Mouse (Mus musculus) liver, adult 2 months (tissue): Measurements from ENCODE around the gene Pdzd2.

Experiments used
- CTCF ChIP-seq: fragments of 200-500 bp; IDR thresholded peaks from 2 replicates; pipeline ENCODE4 v1.5.1; 2011; ENCODE audit warnings: low read depth, low read length, control low read depth
- POLR2A ChIP-seq: fragments of 200-500 bp; IDR thresholded peaks from 2 replicates; pipeline ENCODE4 v1.6.1; 2011; ENCODE audit warnings: low read length, control low read depth; ENCODE audit not compliant: insufficient read depth; ENCODE audit errors: extremely low read depth

DNA sequence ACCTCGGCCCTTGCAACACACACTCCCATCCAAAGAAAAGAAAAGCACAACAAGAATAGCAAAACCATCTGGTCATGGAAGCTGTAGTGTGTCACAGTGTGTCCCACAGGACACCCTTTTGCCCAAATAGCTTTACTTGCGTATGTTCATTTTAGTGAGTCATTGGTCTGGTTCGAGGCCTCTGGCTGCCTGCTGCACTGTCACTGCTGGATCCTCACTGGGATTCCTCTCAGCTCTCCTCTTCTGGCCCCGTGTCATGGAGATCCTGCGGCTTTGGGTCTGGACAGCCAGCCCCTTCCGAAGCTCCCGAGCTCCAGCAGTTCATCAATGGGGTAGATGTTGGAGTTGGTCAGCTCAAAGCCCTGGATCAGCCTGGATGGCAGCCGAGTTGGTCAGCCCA is 421.3 kb downstream of the Pdzd2 start:
- no peak for TF ChIP-seq CTCF
- no peak for TF ChIP-seq POLR2A
